Mouse (Mus musculus): ENCODE results near the gene Spryd4.

DNA sequence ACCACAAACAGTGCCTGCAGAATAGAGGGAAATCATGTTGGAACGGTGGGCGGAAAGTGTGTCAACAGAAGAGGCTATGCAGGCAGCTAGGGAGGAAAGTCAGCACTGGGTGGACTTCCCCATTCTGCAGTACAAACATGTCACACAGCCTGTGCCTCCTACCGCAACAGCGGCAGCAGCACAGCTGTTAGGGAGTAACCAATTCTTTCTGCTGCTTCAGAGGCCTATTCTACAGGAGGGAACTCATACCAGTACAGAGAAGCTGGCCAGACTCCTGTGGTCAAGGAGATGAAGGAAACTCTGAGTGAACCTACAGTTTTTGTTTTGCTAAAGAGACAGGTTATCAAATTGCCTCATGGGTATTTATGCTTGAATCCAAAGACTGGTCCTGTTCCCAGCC, 47.3 kb upstream of the Spryd4 start:
- no peak for TF ChIP-seq GATA1 (IDR thresholded peaks at IDR 0.05; ENCODE audit: borderline replicate concordance, low read length)
- no peak for TF ChIP-seq FLI1 (IDR thresholded peaks at IDR 0.05; ENCODE audit: low read length)
